Mouse (Mus musculus) lung, embryonic 16.5 days (tissue): ENCODE results near the gene Ifitm3. TPM values are rescaled to one million over a fixed set of nuclear protein-coding genes. Genes with fewer than 3 reads are reported as not detected.
"Not testable (repeated sequence)": the region's sequence is repeated elsewhere in the genome, so short reads cannot be mapped to it uniquely, and the experiment has no call there.

Source experiments
- ATAC-seq: fragments of 200-750 bp; cut with Nextera tagmentation; 2 replicates; pipeline ENCODE4 v1.8.0; 2017; ENCODE audit warnings: low read depth, mild to moderate bottlenecking, moderate library complexity
- H3K27ac ChIP-seq: fragments of 300-500 bp; sonication (generic); 2 replicates; pipeline ENCODE4 v1.5.1; 2014; ENCODE audit warnings: mild to moderate bottlenecking, control low read depth, low read length
- H3K27me3 ChIP-seq: fragments of 300-500 bp; sonication (generic); 2 replicates; pipeline ENCODE4 v1.6.1; 2014; ENCODE audit warnings: low read depth, low read length, mixed read lengths; ENCODE audit not compliant: control insufficient read depth, insufficient read depth
- H3K36me3 ChIP-seq: fragments of 300-500 bp; sonication (generic); 2 replicates; pipeline ENCODE4 v1.6.1; 2014; ENCODE audit warnings: low read length; ENCODE audit not compliant: control insufficient read depth, insufficient read depth
- H3K4me1 ChIP-seq: fragments of 300-500 bp; sonication (generic); replicated peaks from 2 replicates; pipeline ENCODE4 v1.6.1; 2014; ENCODE audit warnings: low read length, mixed read lengths; ENCODE audit not compliant: control insufficient read depth, insufficient read depth
- H3K4me2 ChIP-seq: fragments of 300-500 bp; sonication (generic); 2 replicates; pipeline ENCODE4 v1.6.1; 2014; ENCODE audit warnings: low read depth, low read length, control low read depth
- H3K4me3 ChIP-seq: fragments of 300-500 bp; sonication (generic); 2 replicates; pipeline ENCODE4 v1.5.1; 2014; ENCODE audit warnings: mild to moderate bottlenecking, low read length, control low read depth
- H3K9ac ChIP-seq: fragments of 300-500 bp; sonication (generic); 2 replicates; pipeline ENCODE4 v1.6.1; 2014; ENCODE audit warnings: low read length, control low read depth
- H3K9me3 ChIP-seq: fragments of 300-500 bp; sonication (generic); 2 replicates; pipeline ENCODE4 v1.6.1; 2016; ENCODE audit warnings: low read length; ENCODE audit not compliant: control insufficient read depth
- WGBS: fragments of 180-500 bp; shearing (Covaris S2); extraction: QIAGEN DNeasy Blood & Tissue Kit; methylation state at CpG from one replicate; pipeline ENCODE4 v1.1.7; 2014; 5-methylcytosine and 5-hydroxymethylcytosine counted together
- polyA plus RNA-seq: library from polyadenylated mRNA; unstranded; fragments of >200 nt; fragmentation: Nextera tagmentation; extraction: Ambion mirVana; gene quantifications from 2 replicates; pipeline ENCODE4 v1.2.1, GENCODE M21; 2015

Gene Ifitm3
- polyA plus RNA-seq, 1 experiment from 2014 or later, result 262 TPM

DNA sequence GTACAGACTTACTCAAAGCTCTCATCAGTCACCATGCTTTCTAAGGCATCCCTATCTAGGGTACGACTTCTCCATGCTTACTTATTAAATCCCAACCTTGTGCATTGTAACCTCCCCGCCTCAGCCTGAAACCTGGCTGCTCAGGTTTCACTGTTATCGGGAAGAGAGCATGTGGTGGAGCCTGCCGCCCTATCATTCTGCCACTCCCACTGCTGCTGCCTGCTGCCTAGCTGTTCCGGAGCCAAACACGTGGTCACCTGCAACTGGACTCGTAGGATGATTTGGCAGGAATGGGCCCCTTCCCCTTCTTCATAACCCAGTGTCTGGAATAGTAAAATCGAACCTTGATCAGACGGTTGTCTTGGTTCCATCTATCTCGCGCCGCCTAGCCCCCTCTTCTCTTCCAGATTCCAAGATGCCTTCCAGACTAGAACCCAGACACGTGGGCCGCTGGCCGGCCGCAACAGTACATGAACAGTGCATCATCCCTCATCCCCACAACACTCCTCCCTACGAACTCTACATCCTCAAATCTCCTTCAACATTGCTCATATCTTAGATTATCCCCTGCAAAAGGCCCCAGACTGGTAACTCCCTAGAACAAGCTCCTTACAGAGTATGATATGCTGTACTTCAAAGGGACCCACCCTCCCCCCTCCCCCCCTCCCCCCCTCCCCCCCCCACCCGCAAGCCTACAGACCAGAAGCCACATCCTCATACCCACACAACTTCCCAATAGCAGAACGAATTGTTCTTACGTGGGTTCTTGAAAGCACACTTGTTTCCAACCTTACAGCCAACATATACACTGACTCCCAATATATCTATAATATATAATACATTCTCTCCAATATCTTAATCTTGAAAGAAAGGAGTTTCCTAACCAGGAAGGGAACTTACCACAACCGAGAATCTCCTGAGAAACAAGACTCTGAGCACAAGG is 27.8 kb upstream of the Ifitm3 start:
- WGBS, result 55% methylated on average over 20 of the region's 21 CpGs
- Histone ChIP-seq H3K9ac (no peak overlapping the region), H3K27me3 (no peaks in the 10 kb centered on the region), H3K4me1 (peaks cover 8% of the 10 kb centered on the region), H3K4me3 (no peak overlapping the region), H3K4me2 (no peak overlapping the region), H3K27ac (no peak overlapping the region), H3K9me3 (no peaks in the 10 kb centered on the region), H3K36me3 (no peaks in the 10 kb centered on the region)
- no peak for ATAC-seq

DNA sequence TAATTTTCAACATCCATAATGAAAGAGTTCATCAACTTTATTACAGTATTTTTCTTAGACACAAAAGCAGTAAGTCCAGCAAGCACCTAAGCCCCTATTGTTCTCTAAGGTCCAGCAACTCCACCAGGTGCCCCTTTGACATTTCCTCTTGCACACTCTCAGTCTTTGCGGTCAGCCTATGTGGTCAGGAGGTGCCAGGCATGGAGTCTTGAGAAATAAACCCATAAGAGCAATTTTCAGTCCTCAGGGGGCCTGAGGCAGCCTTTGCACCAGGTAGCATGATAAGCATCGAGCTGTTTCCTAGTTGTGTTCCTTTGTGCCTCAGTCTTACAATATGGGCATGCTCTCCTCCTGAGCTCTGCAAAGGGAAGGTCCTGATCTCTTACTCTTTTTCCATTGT is 26.1 kb upstream of the Ifitm3 start:
- H3K9me3 ChIP-seq, H3K4me1 ChIP-seq, H3K27ac ChIP-seq, ATAC-seq, H3K4me2 ChIP-seq, H3K27me3 ChIP-seq, H3K4me3 ChIP-seq, H3K36me3 ChIP-seq, H3K9ac ChIP-seq: not testable (repeated sequence)
- WGBS, result 74% methylated on average over 1 of the region's 2 CpGs

DNA sequence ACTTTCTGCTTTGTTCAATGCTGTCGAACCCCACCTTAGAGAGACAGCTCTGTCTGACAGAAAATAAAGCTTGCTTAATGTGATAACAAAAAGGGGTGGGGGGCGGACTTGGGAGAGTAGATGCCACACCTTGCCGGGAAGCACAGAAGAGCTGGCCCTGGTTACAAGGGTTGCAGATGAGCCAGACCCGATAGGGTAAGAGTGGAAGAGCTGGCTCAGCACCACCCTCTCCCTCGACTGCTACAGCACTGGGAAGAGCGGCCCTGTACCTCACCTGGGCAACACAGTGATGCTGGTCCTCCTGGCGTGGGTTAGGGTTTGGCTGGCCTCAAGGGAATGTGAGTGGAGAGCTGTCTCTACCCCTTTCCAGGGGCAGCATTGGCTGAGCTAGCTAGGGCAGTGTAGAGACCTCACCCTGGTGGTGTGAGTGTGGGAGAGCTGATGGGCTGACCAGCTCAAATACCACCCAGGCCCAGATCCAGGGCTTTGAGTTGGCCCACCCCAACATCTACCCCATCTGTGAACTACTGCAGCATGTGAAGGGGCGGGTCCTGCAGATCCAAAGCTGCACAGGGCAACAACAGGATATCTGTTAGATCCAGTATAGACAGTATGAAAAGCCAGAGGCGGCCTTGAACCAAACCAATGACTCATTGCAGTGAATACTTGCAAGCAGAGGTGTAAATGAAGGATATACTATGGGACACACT is 22.0 kb upstream of the Ifitm3 start:
- 64% methylated on average over 9 of the region's 9 CpGs for WGBS
- ATAC-seq, result no peak

DNA sequence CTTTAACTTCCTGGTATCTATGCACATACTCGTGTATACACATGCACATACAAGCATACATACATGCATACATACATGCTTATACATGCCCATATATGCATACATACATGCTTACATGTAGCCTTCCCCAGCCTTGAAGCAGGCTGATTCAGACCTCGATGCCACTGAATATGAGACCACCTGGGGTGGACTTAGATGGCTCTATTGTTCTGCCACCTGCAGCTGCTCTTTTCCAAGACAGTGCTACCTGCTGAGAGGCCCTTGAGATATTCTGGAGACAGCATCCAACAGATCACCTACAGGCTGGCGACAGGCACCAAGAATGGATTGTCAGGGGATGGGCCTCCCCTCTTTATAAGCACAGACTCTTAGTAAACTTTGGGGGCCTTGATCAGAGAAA is 19.8 kb upstream of the Ifitm3 start:
- Histone ChIP-seq H3K4me1 (no peaks in the 10 kb centered on the region), H3K4me3 (no peak overlapping the region), H3K9me3 (no peaks in the 10 kb centered on the region), H3K27me3 (no peaks in the 10 kb centered on the region), H3K36me3 (no peaks in the 10 kb centered on the region), H3K4me2 (no peak overlapping the region), H3K9ac (no peak overlapping the region), H3K27ac (no peak overlapping the region)
- WGBS, result 68% methylated on average over 3 of the region's 3 CpGs
- ATAC-seq, result no peak

More for the DNA sequence above, 22.0 kb upstream of the Ifitm3 start:
- H3K27ac ChIP-seq, result no peak overlapping the region
- no peaks in the 10 kb centered on the region for H3K9me3 ChIP-seq
- no peaks in the 10 kb centered on the region for H3K36me3 ChIP-seq
- no peak overlapping the region for H3K4me3 ChIP-seq
- H3K4me1 ChIP-seq, result no peaks in the 10 kb centered on the region
- no peak overlapping the region for H3K9ac ChIP-seq
- H3K27me3 ChIP-seq, result no peaks in the 10 kb centered on the region
- H3K4me2 ChIP-seq, result no peak overlapping the region

DNA sequence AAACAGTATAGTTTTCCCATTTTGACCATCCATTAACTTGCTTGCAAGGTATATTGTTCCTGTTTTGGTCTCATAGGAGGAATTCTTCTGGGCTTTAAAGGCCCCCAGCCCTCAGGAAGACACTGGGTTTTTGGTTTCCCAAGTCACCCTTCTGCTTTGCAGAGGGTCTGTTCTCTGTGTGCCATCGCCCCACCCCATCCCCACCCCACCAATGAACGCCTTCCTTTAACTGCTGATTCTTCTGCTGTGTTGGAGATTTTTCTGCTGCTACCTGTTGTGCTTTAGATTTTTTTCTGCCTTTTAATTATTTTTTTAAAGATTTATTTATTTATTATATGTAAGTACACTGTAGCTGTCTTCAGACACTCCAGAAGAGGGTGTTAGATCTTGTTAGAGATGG is 18.3 kb upstream of the Ifitm3 start, which contains the start of gene Gm17387:
Gene Gm17387 (plus strand): TSS at position 301 of the 400 bp plus-strand sequence.
- ATAC-seq, result no peak
- Histone ChIP-seq H3K36me3 (no peaks in the 10 kb centered on the region), H3K9me3 (no peaks in the 10 kb centered on the region), H3K9ac (no peak within 1 kb of the TSS), H3K27ac (no peak within 1 kb of the TSS), H3K4me2 (no peak within 1 kb of the TSS), H3K4me3 (no peak within 1 kb of the TSS), H3K27me3 (no peaks in the 10 kb centered on the region), H3K4me1 (no peaks in the 10 kb centered on the region; the same call in 1 of the 2 replicates)
- WGBS, result 85% methylated on average over 2 of the region's 2 CpGs

DNA sequence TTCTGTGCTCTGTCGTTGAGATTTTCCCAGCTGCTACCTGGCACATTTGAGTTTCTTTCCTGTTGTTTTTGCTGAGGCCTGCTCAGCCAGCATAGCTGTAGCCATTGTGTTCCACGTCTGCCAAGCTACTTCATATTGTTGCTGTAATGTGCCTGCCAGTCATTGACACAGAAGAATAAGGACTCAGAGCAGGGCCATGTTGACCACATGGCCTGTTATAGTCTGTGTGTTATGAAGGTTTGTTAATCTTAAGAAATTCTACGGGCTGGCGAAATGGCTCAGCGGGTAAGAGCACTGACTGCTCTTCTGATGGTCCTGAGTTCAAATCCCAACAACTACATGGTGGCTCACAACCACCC is 16.1 kb upstream of the Ifitm3 start:
- H3K27ac ChIP-seq, result peak overlapping the region; percentile 78
- whole genome bisulfite sequencing, result 61% methylated on average over 5 of the region's 5 CpGs
- no peaks in the 10 kb centered on the region for H3K36me3 ChIP-seq
- no peak overlapping the region for H3K4me3 ChIP-seq
- no peak overlapping the region for H3K9ac ChIP-seq
- H3K9me3 ChIP-seq, result no peaks in the 10 kb centered on the region
- H3K4me1 ChIP-seq, result no peaks in the 10 kb centered on the region; the same call in 1 of the 2 replicates
- no peak for ATAC-seq
- H3K4me2 ChIP-seq, result no peak overlapping the region
- no peaks in the 10 kb centered on the region for H3K27me3 ChIP-seq

DNA sequence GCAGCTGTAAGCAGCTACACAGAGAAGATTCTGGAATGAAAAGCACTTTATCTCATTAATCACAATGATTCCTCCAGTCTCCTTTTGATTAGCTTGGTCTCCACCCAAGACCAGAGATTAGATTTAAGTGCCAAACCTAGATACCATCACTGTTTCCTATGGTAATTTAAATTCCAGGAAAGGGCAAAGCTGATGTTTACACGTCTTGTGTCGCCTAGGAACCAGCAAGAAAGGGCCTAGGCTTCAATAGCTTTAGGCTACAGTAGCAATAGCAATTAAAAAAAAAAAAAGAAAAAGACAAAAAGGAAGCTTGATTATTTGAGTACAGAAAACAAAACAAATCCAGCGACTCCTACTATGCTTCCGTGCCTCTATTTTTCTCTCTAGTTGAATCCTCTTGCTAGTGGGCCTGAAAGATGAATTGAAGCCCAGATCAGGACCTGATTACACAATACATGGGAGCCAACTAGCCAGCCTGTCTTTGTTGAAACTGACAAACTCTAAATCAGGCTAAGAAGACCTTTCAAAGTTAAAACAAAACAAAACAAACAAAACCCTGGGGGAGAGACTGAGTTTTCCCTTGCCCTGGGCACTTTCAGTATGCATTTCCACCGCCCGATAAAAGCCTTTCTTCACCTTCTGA is 15.6 kb upstream of the Ifitm3 start:
- H3K27me3 ChIP-seq, result no peaks in the 10 kb centered on the region
- H3K36me3 ChIP-seq, result no peaks in the 10 kb centered on the region
- H3K4me1 ChIP-seq, result no peaks in the 10 kb centered on the region; the same call in 1 of the 2 replicates
- no peak overlapping the region for H3K4me2 ChIP-seq
- H3K4me3 ChIP-seq, result no peak overlapping the region
- no peaks in the 10 kb centered on the region for H3K9me3 ChIP-seq
- H3K9ac ChIP-seq, result no peak overlapping the region
- 43% methylated on average over 6 of the region's 6 CpGs for WGBS
- ATAC-seq, result no peak
- peak overlapping the region; percentile 78 for H3K27ac ChIP-seq

DNA sequence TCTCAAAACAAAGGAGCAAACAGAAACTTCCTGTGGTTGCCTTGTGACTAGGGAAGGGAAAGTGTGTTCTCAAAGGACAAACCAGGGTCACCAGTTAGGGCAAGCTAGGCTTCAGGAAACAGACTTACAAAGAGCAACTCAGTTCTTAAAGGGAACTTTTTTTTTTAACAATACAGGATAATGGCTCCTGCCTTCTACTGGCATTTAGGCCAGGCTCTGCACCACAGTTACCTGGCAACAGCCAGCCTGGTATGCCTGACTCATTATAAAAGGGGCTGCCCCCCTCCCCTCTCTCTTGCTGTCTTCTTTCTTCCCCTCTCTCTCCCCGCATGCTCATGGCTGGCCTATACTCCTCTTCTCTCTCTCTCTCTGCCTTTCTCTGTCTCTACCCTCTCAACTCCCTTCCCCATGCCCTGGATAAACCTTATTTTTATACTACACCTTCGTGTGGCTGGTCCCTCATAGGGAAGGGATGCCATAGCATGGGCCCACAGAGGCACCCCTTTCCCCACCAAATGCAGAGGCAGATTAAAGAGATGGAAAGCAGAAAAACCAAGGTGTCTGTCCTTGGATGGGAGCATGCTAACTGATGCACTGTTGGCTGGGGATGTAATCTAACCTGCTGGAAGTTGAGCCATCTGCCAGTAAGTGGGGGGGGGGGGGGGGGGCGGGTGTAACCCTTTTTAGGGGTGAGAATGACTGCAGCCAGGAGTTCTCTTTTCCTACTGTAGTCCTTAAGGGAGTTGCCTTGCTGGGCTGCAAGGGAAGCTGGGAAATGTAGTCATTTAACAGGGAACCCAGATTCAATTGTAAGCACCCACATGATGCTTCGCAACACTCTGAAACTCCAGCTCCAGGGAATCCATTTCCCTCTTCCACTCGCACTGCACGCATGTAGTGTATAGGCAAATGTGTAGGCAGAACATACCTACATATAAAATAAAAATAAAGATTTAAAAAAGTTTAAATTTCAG is 14.6 kb upstream of the Ifitm3 start:
- H3K4me1 ChIP-seq, result no peaks in the 10 kb centered on the region; the same call in 1 of the 2 replicates
- H3K27me3 ChIP-seq, result no peaks in the 10 kb centered on the region
- H3K27ac ChIP-seq, result peak overlapping the region; percentile 33; the same call in 1 of the 2 replicates
- no peak overlapping the region for H3K4me2 ChIP-seq
- H3K4me3 ChIP-seq, result no peak overlapping the region
- WGBS, result 62% methylated on average over 5 of the region's 6 CpGs
- no peak for ATAC-seq
- no peaks in the 10 kb centered on the region for H3K36me3 ChIP-seq
- no peak overlapping the region for H3K9ac ChIP-seq
- no peaks in the 10 kb centered on the region for H3K9me3 ChIP-seq
